Mouse (Mus musculus) CD4-positive, CD25-positive, alpha-beta regulatory T cell, adult 2 months (primary cell): Measurements from ENCODE around the gene Vbp1.

Source experiments
- DNase-seq: peaks from one replicate; pipeline ENCODE4 v3.0.0-alpha.2; 2012; ENCODE audit warnings: low read depth, low spot score

Vbp1 gene

DNA sequence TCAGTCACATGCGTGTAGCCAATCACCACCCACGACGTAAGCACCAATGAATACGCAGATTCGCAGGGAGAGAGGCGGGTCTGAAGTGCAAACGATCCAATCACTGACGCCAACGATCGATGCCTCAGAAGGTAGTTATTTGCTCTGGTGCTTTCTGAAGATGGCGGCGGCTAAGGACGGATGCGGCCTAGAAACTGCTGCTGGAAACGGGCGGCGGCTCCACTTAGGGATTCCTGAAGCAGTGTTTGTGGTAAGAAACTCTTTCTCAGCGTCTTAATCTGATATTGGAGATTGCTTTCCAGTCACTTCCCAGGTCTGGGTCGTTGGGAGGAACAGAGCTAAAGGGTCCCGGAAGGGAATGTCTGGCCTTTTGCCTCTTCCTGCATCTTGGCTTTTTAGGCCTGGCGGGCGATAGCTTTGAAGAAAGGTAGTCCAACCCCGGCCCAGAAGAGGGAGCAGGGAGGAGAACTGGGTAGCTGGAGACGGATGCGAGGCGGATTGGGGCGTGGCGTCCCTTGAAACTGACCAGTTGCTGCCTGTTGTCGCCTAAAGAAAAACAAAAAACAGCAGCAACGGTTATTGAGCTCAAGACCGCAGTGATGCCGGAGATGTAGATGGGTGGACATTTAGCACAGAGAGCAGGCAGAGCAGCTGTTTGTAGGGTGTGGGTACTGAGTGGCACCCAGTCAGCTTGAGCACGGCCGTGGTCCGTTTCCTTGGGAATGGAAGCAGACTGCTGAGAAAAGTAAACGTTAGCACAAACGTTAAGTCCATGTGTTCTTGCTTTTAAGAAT is at the start of gene Vbp1:
TSS of gene Vbp1 (plus strand) at position 121 of the 794 bp plus-strand sequence.
- peak; percentile 93 for DNase-seq

DNA sequence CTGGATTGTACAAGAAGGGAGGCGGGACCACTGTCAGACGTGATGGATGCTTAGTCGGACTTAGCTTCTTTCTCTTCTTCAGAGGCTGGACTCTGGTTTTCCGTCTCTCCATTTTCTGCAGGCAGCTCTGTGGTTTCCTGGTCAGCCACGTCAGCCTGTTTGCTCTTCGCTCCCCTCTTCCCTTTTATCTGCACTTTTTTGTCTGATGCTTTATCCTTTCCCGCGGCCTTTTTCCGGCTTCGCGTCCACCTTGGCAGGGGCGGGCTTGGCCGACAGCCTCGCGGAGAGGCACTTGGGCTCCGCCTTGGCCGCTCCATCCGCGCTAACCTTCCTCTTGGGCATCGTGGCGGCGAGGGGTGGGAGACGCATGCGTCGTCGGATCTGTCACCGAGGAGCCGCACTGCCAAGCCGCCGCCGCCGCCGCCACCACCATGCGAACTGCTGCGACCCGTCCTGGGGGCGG is 38.9 kb upstream of the Vbp1 start:
- peak; percentile 38 for DNase-seq

DNA sequence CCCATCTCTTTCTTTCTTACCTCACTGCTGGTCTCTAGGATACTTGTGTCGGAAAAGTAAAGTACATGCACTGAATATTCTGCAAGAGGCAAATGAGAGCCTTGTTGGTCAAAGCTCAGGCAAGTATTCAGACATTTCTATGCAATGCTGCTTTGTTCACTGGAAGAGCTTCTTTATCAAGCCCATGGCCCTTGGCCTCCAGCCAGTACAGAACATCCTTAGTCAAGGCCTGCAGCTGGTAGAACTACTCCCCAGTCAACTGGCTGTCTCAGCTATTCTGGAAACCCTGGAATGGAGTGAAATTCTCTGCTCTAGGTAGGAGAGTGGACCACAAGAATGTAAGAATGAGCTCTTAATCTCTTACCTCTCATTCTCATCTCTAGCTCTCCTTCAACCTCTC is 24.2 kb upstream of the Vbp1 start:
- DNase-seq = no peak

DNA sequence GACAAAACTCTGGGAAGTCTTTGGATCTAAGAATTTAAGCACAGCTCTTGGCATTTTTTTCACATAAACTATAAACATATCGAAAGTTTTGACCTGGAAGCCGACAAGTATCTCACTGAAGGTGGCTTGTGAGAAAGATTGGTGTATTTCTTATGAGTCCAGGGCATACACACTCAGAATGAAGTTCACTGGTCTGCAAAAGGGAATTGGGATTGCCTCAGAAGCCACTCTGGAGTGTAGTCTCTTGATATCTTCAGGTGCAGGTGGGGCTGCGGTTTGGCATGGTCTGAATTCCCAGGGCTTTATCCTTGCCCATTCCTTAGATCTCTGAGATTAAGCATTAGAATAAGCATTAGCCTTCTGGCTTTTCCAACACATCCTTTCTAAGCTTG is 316 bp upstream of the Vbp1 start:
- no peak for DNase-seq

DNA sequence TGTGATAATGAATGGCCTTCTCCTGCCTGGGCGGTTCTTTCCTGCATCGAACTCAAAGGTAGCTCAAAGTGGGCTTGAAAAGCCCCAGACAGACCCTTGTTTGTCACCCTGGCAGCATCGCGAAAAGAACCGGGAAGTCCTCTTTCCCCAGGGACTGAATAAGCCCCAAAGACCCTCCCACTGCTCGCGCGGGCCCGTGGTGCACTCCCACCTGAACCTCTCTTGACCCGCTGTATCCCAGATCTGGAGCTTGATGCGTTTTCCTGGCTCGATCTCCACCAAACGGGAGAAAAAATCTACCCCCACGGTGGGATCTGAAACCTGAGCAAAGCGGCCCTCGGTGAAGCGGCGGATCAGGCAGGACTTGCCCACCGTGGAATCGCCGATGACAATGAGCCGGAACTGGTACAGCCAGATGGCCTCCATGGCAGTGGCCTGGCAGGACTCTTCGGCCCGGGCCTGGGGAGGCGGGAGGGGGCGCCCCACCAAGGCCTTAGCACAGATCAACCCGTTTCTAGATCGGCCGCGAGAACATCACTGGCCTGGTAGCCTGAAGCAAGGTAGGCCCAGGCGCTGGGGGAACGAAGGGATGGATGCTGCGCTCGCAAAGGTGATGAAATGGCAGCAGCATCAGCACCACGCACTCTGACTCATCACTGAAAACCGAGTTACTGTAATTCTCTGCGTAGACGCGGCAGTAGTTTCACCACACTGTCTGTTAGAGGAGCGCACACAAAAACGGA is 63.7 kb downstream of the Vbp1 start, which contains the start of gene Rab39b:
TSS of gene Rab39b (minus strand) at position 650 of the 743 bp plus-strand sequence.
- DNase-seq = peak; percentile 43

DNA sequence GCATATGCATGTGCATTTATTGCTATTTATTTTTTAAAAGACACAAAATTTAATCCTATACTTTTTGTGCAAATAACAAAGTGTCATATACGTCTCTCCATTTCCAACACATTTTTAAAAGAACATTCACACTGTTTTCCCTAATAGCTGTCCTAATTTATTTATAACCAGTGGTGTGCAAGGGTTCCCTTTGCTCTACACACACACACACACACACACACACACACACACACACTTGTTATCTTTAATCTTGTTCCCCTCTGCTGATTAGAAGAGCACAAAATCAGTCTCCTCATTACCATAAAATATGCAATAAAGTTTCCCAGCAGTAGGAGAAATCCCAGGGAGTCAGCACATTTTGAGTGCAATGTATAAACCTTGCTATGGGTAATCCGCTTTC is 64.4 kb downstream of the Vbp1 start:
- no peak for DNase-seq
